Mouse (Mus musculus): ENCODE results near the gene Lbx2.

The Lbx2 gene

DNA sequence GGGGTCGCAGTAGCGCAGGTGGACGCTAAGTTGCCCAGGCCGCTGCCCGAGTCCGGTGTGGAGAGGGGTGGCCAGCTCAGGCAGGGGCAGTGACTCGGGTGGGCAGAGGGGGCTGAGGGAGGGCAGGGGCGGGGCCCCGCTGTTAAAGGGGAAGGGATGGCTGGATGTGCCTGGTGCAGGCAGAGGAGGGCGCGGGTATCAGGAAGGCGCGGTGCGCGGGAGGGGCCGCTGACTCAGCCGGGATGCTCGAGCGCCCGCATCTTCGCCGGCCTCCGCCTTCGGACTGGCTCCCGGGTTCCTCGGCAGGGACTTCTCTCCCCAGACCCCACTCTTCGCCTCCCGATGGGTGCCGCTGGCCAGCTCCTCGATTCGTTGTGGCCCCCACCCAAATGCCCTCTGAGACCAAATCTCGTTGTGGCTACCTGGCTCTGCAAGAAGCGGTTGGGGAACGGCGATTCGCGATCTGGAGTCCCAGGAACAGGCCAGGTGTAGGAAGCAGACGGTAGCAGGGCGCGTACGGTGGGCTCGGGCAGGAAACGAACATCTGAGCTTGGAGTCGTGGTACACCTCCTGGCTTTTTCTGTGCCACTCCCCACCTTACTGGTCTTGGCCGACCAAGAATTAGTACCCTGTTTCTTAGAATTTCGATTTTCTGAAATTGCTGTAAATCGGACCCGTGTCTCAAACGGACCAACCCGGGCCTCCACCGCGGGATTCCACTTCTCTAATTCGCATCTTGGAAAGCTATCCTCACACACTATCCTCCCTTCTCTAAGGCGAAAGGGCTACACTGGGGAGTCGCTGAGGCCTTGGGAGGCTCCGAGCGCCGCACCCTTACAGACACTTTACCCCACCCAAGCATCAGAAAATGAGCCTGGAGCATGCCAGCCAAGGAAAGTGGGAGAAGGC lies 15.6 kb upstream of the Lbx2 start:
- DNase-seq (ENCODE audit: extremely low spot score, low spot score) = peak; percentile 82

DNA sequence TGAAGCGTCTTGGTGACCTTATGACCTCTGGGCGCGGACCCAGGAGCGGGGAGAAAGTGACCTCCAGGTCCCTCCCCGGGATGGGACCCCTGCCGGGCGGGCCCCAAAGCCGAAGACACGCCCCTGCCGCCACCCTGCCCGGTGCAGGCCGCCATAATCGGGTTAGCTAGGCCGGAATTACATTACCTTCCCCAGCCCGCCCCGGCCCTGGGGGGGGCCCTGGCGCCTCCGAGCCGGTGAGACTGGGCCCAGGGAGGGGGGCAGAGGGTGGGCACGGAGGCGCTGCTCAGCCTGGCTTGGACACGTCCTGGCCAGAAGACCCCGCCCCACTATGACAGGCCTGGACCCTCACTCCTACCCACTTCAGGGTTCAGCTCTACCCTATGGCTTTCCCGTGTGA lies 14.9 kb upstream of the Lbx2 start:
- no peak for DNase-seq (ENCODE audit: extremely low spot score, low spot score)

DNA sequence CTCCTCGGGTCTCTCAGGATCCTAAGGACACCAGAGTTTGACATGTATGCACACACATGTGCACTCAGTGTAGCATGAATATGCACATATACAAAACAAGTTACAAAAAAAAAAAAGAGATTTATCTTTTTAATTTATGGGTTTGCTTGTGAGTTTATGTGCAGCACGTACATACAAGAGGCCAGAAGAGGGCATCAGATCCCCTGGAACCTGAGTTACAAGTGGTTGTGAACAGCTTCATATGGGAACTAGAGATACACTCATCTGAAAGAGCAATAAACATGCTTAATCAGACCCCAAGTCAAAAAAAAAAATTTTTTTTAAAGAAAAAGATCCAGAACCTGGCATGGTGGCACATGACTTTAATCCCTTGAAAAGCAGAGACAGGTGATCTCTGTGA lies 11.2 kb upstream of the Lbx2 start:
- no peak for DNase-seq (ENCODE audit: extremely low spot score, low spot score)

DNA sequence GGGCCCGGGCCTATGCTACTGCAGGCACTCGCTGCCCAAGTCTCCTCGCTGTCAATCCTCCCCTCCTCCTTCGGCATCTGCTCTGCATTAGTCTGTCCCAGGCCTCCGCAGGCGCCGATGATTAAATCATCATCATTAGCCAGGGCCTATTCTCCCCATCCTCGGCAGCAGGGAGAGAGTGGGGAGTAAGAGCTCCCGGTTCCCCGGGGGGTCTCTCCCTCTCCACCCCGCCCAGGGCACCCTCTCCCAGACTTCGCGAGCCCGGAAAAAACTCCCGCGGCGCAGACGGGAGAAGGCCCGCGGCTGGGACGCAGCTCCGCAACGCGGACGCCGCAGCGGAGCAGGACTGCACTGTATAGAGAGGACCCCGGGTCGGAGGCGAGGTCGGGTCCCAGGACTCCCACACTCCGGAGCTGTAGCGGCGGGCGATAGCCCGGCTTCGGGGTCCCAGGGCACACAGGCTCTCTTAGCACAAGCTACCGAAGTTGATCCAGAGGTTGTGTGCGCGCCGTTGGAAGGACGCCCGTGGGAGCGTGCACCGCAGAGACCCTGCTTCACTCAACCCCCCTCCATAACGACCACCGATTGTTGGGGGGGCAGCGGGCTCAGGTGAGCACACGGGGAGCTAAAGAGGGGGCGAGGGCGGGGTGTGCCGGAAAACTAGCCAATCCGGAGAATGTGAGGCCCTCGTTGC lies 8.4 kb upstream of the Lbx2 start, which contains the start of gene Pcgf1:
Gene Pcgf1, plus strand, starts transcription at position 240 of the 694 bp plus-strand sequence.
- no peak for DNase-seq (ENCODE audit: extremely low spot score, low spot score)

DNA sequence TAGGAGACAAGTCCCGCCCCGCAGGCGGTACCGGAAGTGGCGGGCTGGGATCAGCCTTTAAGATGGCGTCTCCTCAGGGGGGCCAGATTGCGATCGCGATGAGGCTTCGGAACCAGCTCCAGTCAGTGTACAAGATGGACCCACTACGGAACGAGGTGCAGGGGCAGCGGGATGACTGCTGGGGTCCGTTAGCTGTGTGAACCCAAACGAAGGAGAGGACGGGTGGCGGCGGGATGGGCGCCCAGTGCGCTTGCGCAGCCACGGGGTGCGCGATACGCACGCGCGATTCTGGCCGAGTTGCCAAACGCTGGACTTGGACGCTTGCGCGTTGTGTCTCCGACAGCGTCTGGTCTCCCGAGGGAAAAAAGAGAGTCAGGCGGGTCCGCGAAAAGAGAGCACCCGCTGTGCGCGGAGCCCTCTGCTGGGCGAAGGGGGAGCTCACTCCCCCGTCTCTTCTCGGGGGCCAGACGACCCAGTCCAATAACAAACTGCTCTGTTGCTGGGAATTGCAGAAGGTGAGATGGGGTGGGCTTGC lies 7.8 kb upstream of the Lbx2 start:
- peak; percentile 100 for DNase-seq (ENCODE audit: extremely low spot score, low spot score)

DNA sequence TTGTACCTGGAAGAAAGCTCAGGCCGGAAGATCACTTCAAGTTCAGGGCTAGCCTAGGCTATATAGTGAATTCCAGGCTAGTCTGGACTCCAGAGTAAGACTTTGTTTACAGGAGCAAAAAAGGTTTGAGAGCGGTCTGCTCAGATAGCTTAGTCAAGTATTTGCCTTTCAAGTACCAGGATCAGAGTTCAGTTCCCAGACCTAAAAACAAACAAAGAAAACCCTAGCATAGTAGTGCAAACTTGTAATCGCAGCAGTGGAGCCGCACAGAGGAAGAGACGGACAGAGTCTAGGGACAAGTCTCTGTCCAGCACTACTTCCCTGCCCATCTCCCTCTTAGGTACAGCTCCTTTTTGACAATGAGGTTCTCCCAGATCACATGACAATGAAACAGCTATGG lies 6.0 kb upstream of the Lbx2 start:
- DNase-seq (ENCODE audit: extremely low spot score, low spot score) = no peak

DNA sequence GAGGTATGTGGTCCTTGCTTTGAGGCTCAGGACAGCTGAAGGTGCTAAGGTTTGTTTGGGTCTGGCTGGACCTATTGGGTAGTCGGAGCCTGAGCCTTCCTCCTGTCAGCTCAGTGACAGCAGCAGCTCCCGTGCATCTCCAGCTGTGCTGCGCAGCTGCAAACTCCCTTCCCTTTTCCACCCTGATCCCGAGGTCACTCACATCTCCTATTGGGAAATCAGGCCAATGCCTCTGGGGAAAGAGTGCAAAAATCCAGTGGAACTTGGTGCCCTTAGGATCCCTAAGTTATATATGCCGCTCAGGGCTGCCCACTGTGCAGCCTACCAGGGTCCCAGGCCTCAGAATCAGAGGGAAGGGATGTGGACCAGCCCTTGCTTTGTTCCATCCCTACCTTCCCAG lies 2.7 kb upstream of the Lbx2 start:
- no peak for DNase-seq (ENCODE audit: extremely low spot score, low spot score)

DNA sequence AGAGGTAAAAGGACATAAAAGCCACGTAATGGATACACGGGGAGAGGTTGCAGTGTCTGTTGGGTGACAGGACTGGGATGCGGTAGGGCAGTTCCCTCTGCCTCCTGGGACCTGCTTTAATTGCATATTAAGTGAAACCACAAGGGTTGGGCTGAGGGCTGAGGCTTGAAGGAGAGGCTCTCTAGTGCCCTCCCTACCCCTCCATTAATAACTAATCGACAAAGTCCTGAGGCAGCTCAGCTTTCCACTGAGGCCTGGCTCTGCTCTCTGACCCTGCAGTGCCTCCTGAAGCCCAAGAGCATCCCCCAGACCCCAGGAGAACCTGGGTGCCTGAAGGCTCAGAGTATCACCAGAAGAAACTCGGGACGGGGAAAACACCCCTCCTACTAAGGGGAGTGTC lies 1.7 kb upstream of the Lbx2 start:
- DNase-seq (ENCODE audit: extremely low spot score, low spot score) = no peak

DNA sequence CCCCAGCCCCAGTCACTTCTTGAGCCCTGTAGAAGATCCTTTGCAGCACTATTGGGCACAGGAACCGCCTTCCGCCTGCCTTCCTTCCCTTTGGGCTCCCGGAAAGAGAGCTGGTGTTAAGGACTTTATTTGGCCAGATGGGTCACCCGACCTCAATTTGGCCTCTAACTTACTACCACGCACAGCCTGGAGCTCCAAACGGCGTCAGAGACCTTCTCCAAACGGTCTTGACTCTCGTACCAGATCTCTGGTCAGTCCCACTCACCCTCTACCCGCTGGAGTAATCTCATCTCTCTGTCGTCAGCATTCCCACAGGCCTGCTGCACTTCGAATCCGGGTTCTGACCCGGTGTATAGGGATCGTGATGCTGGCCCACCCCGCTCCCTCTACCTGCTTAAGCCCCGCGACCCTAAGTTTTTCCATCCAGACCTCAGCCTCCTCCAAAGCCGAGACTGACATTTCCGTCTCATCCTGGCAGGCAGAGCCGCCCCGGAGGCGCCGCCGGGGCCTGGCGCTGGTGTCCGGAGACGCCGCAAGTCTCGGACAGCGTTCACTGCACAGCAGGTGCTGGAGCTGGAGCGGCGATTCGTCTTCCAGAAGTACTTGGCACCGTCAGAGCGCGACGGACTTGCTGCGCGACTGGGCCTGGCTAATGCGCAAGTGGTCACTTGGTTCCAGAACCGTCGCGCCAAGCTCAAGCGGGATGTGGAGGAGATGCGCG lies 1.2 kb downstream of the Lbx2 start:
- peak; percentile 63 for DNase-seq (ENCODE audit: extremely low spot score, low spot score)

DNA sequence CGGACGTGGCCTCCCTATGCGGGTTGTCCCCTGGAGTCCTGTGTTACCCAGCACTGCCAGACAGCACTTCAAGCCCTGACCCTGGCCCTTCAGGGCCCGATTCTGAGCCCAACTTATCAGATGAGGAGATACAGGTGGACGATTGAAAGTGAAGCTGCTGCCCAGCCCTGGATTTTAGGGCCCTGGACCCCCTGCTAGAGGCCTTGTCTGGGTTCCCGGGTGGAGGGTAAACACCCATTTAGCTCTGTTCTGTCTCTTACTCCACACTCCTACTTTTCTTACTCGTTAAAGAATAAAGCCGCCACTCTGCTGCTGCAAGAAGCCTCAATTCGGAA lies 1.7 kb downstream of the Lbx2 start:
- no peak for DNase-seq (ENCODE audit: extremely low spot score, low spot score)

DNA sequence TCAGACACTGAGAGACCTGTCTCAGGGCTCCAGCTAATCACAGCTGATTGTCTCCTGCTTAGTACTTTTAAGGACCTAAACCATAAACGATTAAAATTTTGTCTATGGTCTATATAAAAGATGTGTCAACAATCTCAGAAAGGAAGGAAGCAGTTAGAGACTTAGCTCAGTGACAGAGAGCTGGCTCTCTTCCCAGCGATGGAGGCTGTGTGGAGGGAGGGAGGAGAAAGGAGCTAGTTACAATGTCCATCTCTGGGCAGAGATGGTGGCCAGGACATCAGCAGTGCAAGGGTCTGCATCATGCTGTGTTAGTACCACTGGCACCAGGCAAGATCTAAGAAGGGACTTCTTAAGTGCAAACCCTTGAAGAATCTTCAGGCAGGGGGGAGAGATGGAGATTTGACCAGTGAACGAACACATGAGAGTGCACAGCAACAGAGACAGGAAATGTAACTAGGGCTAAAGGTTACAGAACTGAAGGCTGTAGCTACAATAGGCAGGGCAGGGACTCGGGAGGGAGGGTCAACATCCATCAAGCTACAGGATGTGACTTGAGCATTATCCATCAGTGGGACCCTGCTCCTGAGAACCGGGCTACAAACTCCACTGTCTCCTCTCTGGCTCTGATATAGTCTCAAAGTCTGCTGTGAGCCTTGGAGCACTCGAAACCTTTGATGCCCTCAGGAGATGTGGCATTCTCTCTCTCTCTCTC lies 6.4 kb downstream of the Lbx2 start:
- DNase-seq (ENCODE audit: extremely low spot score, low spot score) = no peak

DNA sequence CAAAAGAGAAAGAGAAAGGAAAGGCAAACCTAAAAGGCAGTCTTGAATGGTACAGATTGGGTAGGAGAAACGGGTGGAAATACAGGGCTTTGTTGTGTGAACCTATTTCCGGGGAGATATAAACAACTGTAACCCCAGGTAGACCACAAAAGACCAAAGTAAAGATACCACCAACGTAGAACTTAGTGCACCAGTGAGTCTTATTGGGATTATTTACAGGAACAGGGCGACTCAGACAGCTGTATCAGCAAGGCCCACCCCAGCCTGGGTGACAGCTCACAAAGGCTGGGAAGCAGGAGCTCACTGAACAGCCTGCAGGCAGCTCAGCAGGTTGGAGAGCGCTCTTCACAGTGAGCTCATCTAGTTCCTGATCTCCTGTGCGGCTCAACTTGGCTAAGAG lies 9.8 kb downstream of the Lbx2 start:
- no peak for DNase-seq (ENCODE audit: extremely low spot score, low spot score)

DNA sequence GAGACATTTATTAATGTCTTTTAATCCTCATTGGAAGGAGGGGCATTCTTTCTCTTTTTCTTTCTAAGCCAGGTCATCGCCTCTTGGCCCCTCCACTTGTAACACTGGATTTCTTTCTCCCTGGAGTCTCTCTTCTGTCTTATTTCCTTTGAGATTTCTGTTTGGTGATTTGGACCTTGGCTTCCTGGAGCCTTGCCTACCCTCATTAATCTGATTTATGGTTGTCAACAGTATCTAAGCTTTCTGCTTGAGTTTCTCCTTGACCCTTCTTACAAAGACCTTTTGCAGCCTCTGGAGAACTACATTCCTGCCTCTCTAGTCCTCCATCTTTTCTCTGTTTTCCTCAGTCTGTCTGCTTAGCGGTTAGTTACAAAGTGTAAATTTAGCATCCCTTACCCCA lies 12.2 kb downstream of the Lbx2 start:
- no peak for DNase-seq (ENCODE audit: extremely low spot score, low spot score)

DNA sequence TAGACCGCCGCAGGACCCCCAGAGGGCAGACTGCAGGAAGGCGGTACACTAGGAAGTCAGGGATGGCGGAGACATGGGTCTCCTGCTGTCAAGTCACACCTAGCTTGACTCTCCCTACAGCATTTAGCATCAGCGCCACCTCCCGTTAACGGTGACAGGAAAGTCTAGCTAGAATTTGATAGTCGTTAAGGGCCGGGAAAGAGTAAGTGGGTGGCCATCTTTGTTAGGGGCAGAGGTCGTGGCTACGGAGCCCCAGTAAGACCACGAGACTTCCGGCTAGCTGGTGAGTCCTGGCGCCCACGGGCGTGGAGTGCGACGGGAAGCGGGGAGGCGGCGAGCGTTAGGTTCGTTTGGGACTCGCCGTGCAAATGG lies 15.1 kb downstream of the Lbx2 start, which contains the start of the genes Ccdc142 and Gm42688:
Gene Ccdc142, plus strand, starts transcription at position 286 of the 372 bp plus-strand sequence.
Gene Gm42688, plus strand, starts transcription at position 302 of the 372 bp plus-strand sequence.
- no peak for DNase-seq (ENCODE audit: extremely low spot score, low spot score)

DNA sequence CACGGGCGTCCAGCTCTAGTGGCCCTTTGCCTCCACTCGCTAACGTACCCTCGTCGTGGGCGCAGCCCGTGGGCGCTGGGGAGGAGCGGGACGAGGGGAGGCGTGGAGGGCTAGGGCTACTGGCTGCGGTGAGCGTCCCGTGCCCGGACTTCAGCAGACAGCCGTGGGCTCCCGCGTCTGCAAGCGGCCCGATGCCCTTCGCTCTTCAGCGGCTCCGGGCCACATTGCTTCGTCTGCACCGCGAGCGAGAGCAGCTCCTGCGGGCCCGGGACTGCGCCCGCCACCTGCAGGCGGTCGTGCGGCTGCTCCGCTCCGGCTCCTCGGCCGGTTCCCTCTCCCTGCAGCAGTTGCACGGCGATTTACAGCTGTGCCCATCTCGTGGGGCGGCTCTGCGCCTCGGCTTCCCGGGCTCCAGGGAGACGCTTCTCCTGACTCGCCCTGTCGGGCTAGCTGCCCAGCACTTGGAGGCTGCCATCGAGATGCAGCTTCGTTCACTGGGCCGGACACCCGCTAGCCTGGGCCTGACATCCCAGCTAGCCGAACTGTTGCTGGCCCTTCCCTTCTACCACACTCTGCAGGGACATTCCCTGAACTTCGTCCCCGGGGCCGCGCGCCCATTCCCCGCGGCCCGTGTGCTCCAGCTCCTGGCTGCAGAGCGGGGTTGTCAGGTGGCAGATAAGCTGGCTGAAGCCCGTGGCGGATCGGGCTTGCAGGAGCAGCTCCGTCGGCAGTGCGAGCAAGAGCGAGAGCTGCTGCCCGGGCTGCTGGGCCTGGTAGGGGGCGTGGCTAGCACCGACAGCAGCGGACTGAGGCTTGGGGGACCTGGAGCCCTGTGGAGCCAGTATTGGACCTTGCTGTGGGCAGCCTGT lies 15.8 kb downstream of the Lbx2 start:
- DNase-seq (ENCODE audit: extremely low spot score, low spot score) = peak; percentile 76

DNA sequence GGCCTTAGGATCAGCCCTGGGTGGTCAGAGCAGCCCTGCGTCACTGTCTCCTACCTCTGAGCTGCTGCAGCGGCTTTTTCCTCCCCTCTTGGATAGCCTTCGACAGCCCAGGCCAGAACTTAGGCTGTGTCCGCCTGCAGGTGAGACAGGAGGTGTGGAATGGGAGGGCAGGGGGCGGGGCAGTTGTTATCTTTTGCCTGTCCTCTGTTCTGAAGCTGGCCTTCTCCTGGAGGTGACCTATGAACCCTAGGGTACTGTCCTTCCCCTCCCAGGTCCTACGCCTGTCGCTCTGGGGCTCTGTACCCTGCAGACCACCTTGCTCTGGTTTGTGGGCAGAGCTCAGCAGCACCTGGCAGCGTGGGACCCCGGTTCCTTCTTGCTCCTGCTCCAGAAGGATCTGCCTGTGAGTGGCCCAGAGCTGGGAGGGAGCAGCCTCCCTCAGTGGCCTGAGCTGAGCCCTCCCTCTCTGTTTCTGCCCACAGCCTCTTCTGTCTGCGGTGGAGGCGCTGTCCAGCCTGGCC lies 17.0 kb downstream of the Lbx2 start:
- no peak for DNase-seq (ENCODE audit: extremely low spot score, low spot score)

DNA sequence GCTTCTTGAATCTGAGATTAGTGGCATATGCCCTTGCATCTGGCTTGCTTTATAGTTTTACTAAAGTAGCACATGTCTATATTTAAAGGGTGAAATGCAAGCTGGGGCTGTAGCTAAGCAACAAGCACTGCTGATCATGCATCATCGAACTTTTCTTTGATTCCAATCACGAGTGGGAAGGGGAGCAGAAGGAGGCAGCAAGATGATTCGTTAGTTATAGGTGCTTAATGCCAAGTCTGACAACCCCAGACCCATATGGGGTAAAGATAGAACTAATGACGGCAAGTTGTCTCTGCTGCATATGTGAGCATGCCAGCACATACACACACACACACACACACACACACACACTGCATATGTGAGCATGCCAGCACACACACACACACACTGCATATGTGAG lies 18.0 kb downstream of the Lbx2 start:
- no peak for DNase-seq (ENCODE audit: extremely low spot score, low spot score)

DNA sequence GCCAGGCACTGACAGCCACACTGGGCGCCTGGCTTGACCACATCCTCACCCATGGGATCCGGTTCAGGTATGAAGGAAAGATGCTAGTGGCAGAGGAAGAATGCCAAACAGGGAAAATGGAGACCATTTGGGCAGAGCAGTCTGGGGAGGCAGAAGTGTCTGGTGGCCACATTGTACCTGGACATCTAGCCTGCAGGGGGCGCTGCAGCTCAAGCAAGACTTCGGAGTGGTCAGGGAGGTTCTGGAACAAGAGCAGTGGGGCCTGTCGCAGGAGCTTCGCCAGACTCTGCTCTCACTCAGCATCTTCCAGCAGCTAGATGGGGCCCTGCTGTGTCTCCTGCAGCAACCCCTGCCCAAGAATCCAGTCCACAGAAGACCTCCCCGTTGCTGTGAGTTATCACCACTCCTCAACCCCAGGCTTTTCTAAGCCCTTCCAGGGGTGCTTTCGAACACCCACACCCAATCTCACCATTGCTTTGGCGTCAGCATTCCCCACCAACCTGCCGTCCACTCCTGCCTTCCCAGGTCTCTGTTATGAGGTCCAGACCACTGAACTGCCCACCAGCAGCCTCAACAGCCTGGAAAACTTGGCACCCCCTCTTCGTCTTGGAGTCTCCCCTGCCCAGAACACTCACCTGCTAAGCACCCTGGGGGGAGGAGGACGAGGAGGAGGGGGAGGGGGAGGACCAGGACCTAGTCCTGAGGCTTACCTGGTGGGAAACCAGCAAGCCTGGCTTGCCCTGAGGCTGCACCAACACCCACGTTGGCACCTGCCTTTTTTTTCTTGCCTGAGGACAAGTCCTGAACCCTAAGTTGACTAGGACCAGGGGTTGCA lies 21.6 kb downstream of the Lbx2 start:
- peak; percentile 85 for DNase-seq (ENCODE audit: extremely low spot score, low spot score)
